In genomic region chr4:139555951-139556350, GRCm38 (mm10) we compare ENCODE assay signal across 9 mouse cellular contexts. TPM values are rescaled to one million over a fixed set of nuclear protein-coding genes. Genes with fewer than 3 reads are reported as not detected.
DNase-seq lines count a peak whose midpoint lies in the region; ATAC-seq and TF ChIP-seq lines count a peak whose summit lies in the region.
"Had no signal": no experiment of that assay in that cellular context is flagged by ENCODE, and none has a peak within 500 bp of the region (broad histone marks: within the 10 kb centered on the region; RNA-seq: fewer than 3 reads in every experiment).

No protein-coding gene starts in this region.

- no peak overlapping the region for H3K4me3 ChIP-seq in hindbrain, embryonic 10.5 days
- H3K4me3 ChIP-seq in hindbrain, embryonic 12.5 days = no peak overlapping the region
- peak overlapping the region; percentile 18 for H3K4me3 ChIP-seq in E14TG2a.4 (replicated peaks; ENCODE audit: low read length)
- no peak overlapping the region for H3K4me3 ChIP-seq in embryonic facial prominence, embryonic 13.5 days
- H3K4me3 ChIP-seq in lung, embryonic 16.5 days (ENCODE audit: low read length) = no peak overlapping the region

- H3K36me3 ChIP-seq in hindbrain, embryonic 10.5 days = no peaks in the 10 kb centered on the region
- no peaks in the 10 kb centered on the region for H3K36me3 ChIP-seq in hindbrain, embryonic 12.5 days
- no peaks in the 10 kb centered on the region for H3K36me3 ChIP-seq in E14TG2a.4 (ENCODE audit: insufficient read depth, low read length)
- no peaks in the 10 kb centered on the region for H3K36me3 ChIP-seq in embryonic facial prominence, embryonic 13.5 days
- no peaks in the 10 kb centered on the region for H3K36me3 ChIP-seq in lung, embryonic 16.5 days (ENCODE audit: control insufficient read depth, insufficient read depth, low read length)

- peak; percentile 22 for DNase-seq in hindbrain, embryonic 10.5 days (ENCODE audit: low spot score)
- no peak for DNase-seq in left cerebral cortex, adult 18-20 months (ENCODE audit: low spot score in 2 of 2)
- DNase-seq in adrenal gland, adult 2 months = no peak

- WGBS in hindbrain, embryonic 10.5 days = 79% methylated on average over 19 of the region's 19 CpGs
- WGBS in hindbrain, embryonic 12.5 days = 79% methylated on average over 19 of the region's 19 CpGs
- 71% methylated on average over 19 of the region's 19 CpGs for WGBS in embryonic facial prominence, embryonic 13.5 days
- WGBS in lung, embryonic 16.5 days = 51% methylated on average over 19 of the region's 19 CpGs

- no peak for TF ChIP-seq CTCF in E14TG2a.4 (conservative IDR thresholded peaks at IDR 0.05; ENCODE audit: low read length)

- no peak overlapping the region for H3K27ac ChIP-seq in hindbrain, embryonic 10.5 days
- H3K27ac ChIP-seq in hindbrain, embryonic 12.5 days = no peak overlapping the region
- no peak overlapping the region for H3K27ac ChIP-seq in embryonic facial prominence, embryonic 13.5 days
- no peak overlapping the region for H3K27ac ChIP-seq in lung, embryonic 16.5 days (ENCODE audit: low read length)

- H3K4me1 ChIP-seq in hindbrain, embryonic 10.5 days (replicated peaks) = no peaks in the 10 kb centered on the region
- H3K4me1 ChIP-seq in hindbrain, embryonic 12.5 days = no peaks in the 10 kb centered on the region
- peaks cover 24% of the 10 kb centered on the region for H3K4me1 ChIP-seq in E14TG2a.4 (replicated peaks; ENCODE audit: low read depth, low read length)
- H3K4me1 ChIP-seq in embryonic facial prominence, embryonic 13.5 days = no peaks in the 10 kb centered on the region
- no peaks in the 10 kb centered on the region for H3K4me1 ChIP-seq in lung, embryonic 16.5 days (replicated peaks; ENCODE audit: control insufficient read depth, insufficient read depth, low read length)

- H3K27me3 ChIP-seq in hindbrain, embryonic 10.5 days (ENCODE audit: insufficient read depth, poor library complexity, severe bottlenecking) = no peaks in the 10 kb centered on the region
- no peaks in the 10 kb centered on the region for H3K27me3 ChIP-seq in hindbrain, embryonic 12.5 days
- peaks cover 10% of the 10 kb centered on the region for H3K27me3 ChIP-seq in E14TG2a.4 (ENCODE audit: insufficient read depth, low read length)
- H3K27me3 ChIP-seq in embryonic facial prominence, embryonic 13.5 days = no peaks in the 10 kb centered on the region
- H3K27me3 ChIP-seq in lung, embryonic 16.5 days (ENCODE audit: control insufficient read depth, insufficient read depth, low read depth, low read length) = no peaks in the 10 kb centered on the region

- H3K9ac ChIP-seq in hindbrain, embryonic 12.5 days = no peak overlapping the region
- H3K9ac ChIP-seq in embryonic facial prominence, embryonic 13.5 days = no peak overlapping the region
- no peak overlapping the region for H3K9ac ChIP-seq in lung, embryonic 16.5 days (ENCODE audit: low read length)

- H3K4me2 ChIP-seq in hindbrain, embryonic 12.5 days (replicated peaks) = no peak overlapping the region
- 0 out of 2 replicates have a peak overlapping the region, but pooled peaks have one; percentile 9 for H3K4me2 ChIP-seq in embryonic facial prominence, embryonic 13.5 days
- H3K4me2 ChIP-seq in lung, embryonic 16.5 days (ENCODE audit: low read depth, low read length) = peak overlapping the region; percentile 30

- H3K9me3 ChIP-seq in hindbrain, embryonic 10.5 days = peaks cover 4% of the 10 kb centered on the region; the same call in 1 of the 2 replicates
- no peaks in the 10 kb centered on the region; the same call in 1 of the 2 replicates for H3K9me3 ChIP-seq in hindbrain, embryonic 12.5 days (replicated peaks)
- no peaks in the 10 kb centered on the region for H3K9me3 ChIP-seq in E14TG2a.4 (ENCODE audit: low read length)
- peaks cover 5% of the 10 kb centered on the region; the same call in 1 of the 2 replicates for H3K9me3 ChIP-seq in embryonic facial prominence, embryonic 13.5 days
- H3K9me3 ChIP-seq in lung, embryonic 16.5 days (ENCODE audit: control insufficient read depth, low read length) = 0 out of 2 replicates have a peak, but pooled peaks cover 3% of the 10 kb centered on the region

- ATAC-seq in hindbrain, embryonic 12.5 days (ENCODE audit: low FRiP score) = no peak
- ATAC-seq in embryonic facial prominence, embryonic 13.5 days (ENCODE audit: insufficient number of reproducible peaks, insufficient read depth, low FRiP score, low TSS enrichment, low read depth) = no peak
- peak; percentile 54; the same call in 1 of the 2 replicates for ATAC-seq in lung, embryonic 16.5 days (ENCODE audit: low read depth)
- no peak for ATAC-seq in monocyte, adult 5-6 weeks (replicated peaks; ENCODE audit: insufficient number of reproducible peaks, low FRiP score, low TSS enrichment, poor library complexity, severe bottlenecking)

RNA-seq across cellular contexts. Expression of gene Iffo2, which starts 25.6 kb away (rescaled TPM):
- polyA plus RNA-seq in hindbrain, embryonic 10.5 days (2016; fragmentation: Nextera tagmentation; extraction: Ambion mirVana) = 3.6 and 4.6 TPM in 2 replicates
- 5.7 and 5.8 TPM in 2 replicates for polyA plus RNA-seq in hindbrain, embryonic 12.5 days (2016; fragmentation: Nextera tagmentation; extraction: Ambion mirVana)
- 4.0 and 4.3 TPM in 2 replicates for polyA plus RNA-seq in embryonic facial prominence, embryonic 13.5 days (2015; fragmentation: Nextera tagmentation; extraction: Ambion mirVana)
- 2.9 and 3.7 TPM in 2 replicates for polyA plus RNA-seq in lung, embryonic 16.5 days (2015; fragmentation: Nextera tagmentation; extraction: Ambion mirVana)
- total RNA-seq in monocyte, adult 5-6 weeks (2017) = 11.1 to 19.2 TPM (median 11.7 TPM) in 3 replicates
- 10 to 100 TPM; 18.8 to 19.4 TPM for total RNA-seq in left cerebral cortex, adult 18-20 months (2021)
- 10 to 100 TPM; 11.5 to 13.2 TPM for total RNA-seq in adrenal gland, adult 2 months (2021)
- 6.3 and 6.4 TPM in 2 replicates for polyA plus RNA-seq in adrenal gland, adult 2 months (2012; rRNA removed)

RNA-seq across cellular contexts. Expression of gene Gm21969, which starts 47.0 kb away (rescaled TPM):
- polyA plus RNA-seq in hindbrain, embryonic 10.5 days (2016; fragmentation: Nextera tagmentation; extraction: Ambion mirVana) = not detected in 2 replicates
- polyA plus RNA-seq in hindbrain, embryonic 12.5 days (2016; fragmentation: Nextera tagmentation; extraction: Ambion mirVana) = not detected in 2 replicates
- not detected in 2 replicates for polyA plus RNA-seq in embryonic facial prominence, embryonic 13.5 days (2015; fragmentation: Nextera tagmentation; extraction: Ambion mirVana)
- polyA plus RNA-seq in lung, embryonic 16.5 days (2015; fragmentation: Nextera tagmentation; extraction: Ambion mirVana) = 0.05 TPM in 1 of 2 replicates, not detected in the other
- total RNA-seq in monocyte, adult 5-6 weeks (2017) = 1.4 TPM in 1 of 3 replicates, not detected in the others
- under 1 TPM in 1 of 2 experiments, not detected in 1; 0.12 TPM for total RNA-seq in left cerebral cortex, adult 18-20 months (2021)
- under 1 TPM in 1 of 2 experiments, not detected in 1; 0.09 TPM for total RNA-seq in adrenal gland, adult 2 months (2021)
- 0.03 and 0.10 TPM in 2 replicates for polyA plus RNA-seq in adrenal gland, adult 2 months (2012; rRNA removed)
- total RNA-seq: left cerebral cortex, postnatal 10 days had no signal
